Mouse (Mus musculus): Measurements from ENCODE around the gene Erich6b. TPM values are rescaled to one million over a fixed set of nuclear protein-coding genes. Genes with fewer than 3 reads are reported as not detected.
A peak's percentile ranks its signal among the peaks of the same experiment; 100 is the strongest.

Gene Erich6b
- polyA plus RNA-seq (2015; fragmentation: Nextera tagmentation; extraction: Ambion mirVana): 0.32 and 0.58 TPM in 2 replicates

DNA sequence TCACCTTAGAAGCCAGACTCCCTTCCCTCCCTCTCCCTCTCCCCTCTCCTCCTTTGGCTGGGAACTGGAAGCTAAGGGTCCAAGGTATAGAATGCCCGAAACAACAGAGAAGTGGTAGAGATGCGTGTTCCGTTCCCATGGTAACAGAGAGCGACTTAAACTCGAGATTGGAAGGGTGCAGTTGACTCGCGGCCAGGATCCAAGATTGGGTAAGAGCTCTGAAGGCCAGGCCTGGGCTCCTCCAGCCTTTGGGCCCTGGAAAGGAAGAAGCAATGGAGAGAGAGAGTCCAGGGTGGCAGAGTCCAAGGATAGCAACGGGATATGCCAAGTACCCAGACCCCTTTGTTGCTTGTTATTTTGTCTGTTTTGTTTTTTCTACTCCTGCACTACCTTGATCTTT, at the start of gene Erich6b:
Gene Erich6b, plus strand, starts transcription at position 180 of the 400 bp plus-strand sequence.
- H3K4me1 ChIP-seq (replicated peaks; ENCODE audit: insufficient read depth, low read length): no peaks in the 10 kb centered on the region
- no peaks in the 10 kb centered on the region for H3K36me3 ChIP-seq (ENCODE audit: insufficient read depth, low read length)
- H3K27ac ChIP-seq: no peak within 1 kb of the TSS
- no peak within 1 kb of the TSS for H3K4me3 ChIP-seq (replicated peaks; ENCODE audit: low read depth, low read length)
- no peaks in the 10 kb centered on the region for H3K9me3 ChIP-seq (replicated peaks; ENCODE audit: low read length)
- no peaks in the 10 kb centered on the region for H3K27me3 ChIP-seq (ENCODE audit: insufficient read depth, low read length)
- WGBS: 80% methylated on average over 8 of the region's 8 CpGs
- TF ChIP-seq CTCF (IDR thresholded peaks at IDR 0.05; ENCODE audit: low read depth): no peak
- no peak within 1 kb of the TSS for H3K4me2 ChIP-seq (ENCODE audit: low read length)
- DNase-seq (ENCODE audit: low spot score): no peak
- H3K9ac ChIP-seq (ENCODE audit: low read depth, low read length): no peak within 1 kb of the TSS
- no peak for ATAC-seq (replicated peaks; ENCODE audit: low FRiP score, low read depth)

DNA sequence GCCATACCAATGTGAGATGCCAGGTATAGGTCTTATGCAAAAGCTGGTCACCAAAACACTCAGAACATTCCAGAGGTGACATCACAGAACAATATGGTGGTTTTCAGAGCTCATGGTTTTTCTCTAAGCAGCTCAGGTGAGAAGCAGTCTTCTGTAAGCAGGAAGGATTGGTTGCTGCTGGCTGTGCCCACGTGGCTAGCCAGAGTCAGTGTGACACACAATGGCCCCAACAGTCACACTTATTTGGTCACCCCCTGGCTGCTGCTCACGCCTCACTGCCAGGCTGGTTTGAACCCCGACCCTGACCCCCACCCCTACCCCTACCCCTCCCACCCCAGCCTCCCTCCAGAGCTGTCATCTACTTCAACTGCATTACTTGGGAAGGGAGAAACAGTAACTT, 49.1 kb upstream of the Erich6b start, which contains the start of gene Spert:
Gene Spert, minus strand, starts transcription at position 139 of the 400 bp plus-strand sequence.
- no peak within 1 kb of the TSS for H3K27ac ChIP-seq
- H3K4me1 ChIP-seq (replicated peaks; ENCODE audit: insufficient read depth, low read length): no peaks in the 10 kb centered on the region
- H3K36me3 ChIP-seq (ENCODE audit: insufficient read depth, low read length): no peaks in the 10 kb centered on the region
- TF ChIP-seq CTCF (IDR thresholded peaks at IDR 0.05; ENCODE audit: low read depth): no peak
- ATAC-seq (replicated peaks; ENCODE audit: low FRiP score, low read depth): no peak
- H3K4me3 ChIP-seq (replicated peaks; ENCODE audit: low read depth, low read length): no peak within 1 kb of the TSS
- WGBS: 53% methylated on average over 3 of the region's 3 CpGs
- no peaks in the 10 kb centered on the region for H3K27me3 ChIP-seq (ENCODE audit: insufficient read depth, low read length)
- no peak within 1 kb of the TSS for H3K4me2 ChIP-seq (ENCODE audit: low read length)
- DNase-seq (ENCODE audit: low spot score): no peak
- no peak within 1 kb of the TSS for H3K9ac ChIP-seq (ENCODE audit: low read depth, low read length)
- H3K9me3 ChIP-seq (replicated peaks; ENCODE audit: low read length): no peaks in the 10 kb centered on the region

DNA sequence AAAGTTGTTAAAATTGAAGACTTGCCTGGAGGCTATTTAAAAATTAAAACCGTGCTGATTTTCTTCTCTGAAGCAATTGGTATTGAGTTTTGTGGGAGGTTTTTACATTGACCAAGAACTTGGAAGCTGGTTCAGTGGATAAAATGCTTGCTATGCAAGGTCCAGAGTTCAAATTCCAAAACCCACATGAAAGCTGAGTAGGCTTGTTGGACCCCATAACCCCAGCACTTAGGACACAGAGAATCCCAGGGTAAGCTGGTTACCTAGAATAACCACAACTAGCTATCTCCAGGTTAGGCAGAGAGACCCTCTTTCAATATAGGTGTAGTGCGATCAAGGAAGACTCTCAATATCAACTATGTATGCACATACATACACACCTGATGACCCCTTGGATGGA, 32.9 kb upstream of the Erich6b start:
- Histone ChIP-seq H3K4me3 (replicated peaks; ENCODE audit: low read depth, low read length) (no peak overlapping the region), H3K27ac (no peak overlapping the region), H3K27me3 (ENCODE audit: insufficient read depth, low read length) (no peaks in the 10 kb centered on the region), H3K9ac (ENCODE audit: low read depth, low read length) (no peak overlapping the region), H3K4me2 (ENCODE audit: low read length) (no peak overlapping the region), H3K9me3 (replicated peaks; ENCODE audit: low read length) (no peaks in the 10 kb centered on the region), H3K4me1 (replicated peaks; ENCODE audit: insufficient read depth, low read length) (no peaks in the 10 kb centered on the region), H3K36me3 (ENCODE audit: insufficient read depth, low read length) (no peaks in the 10 kb centered on the region)
- ATAC-seq (replicated peaks; ENCODE audit: low FRiP score, low read depth) (no peak), DNase-seq (ENCODE audit: low spot score) (no peak)
- WGBS: 86% methylated on average over 2 of the region's 2 CpGs
- TF ChIP-seq CTCF (IDR thresholded peaks at IDR 0.05; ENCODE audit: low read depth): no peak

DNA sequence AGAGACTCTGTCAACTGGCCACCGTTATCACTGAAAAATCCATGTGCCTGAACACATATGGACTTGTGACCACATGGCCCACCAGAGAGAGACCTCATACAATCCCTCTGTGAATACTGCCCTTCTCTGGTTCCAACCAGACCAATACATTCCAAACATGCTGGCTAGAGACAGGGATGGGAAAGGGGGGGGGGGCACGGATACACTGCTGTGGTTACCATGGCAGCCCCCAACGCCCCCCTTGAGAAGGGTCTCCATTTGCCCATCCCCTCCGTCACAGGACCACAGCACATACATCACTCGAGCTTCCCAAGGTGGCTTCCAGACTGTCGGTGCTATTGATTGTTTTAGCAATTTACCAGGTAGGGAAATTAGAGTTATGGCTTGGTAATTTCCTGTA, 25.7 kb upstream of the Erich6b start:
- TF ChIP-seq CTCF (IDR thresholded peaks at IDR 0.05; ENCODE audit: low read depth): no peak
- Histone ChIP-seq H3K27me3 (ENCODE audit: insufficient read depth, low read length) (no peaks in the 10 kb centered on the region), H3K4me2 (ENCODE audit: low read length) (no peak overlapping the region), H3K9me3 (replicated peaks; ENCODE audit: low read length) (no peaks in the 10 kb centered on the region), H3K27ac (no peak overlapping the region), H3K36me3 (ENCODE audit: insufficient read depth, low read length) (no peaks in the 10 kb centered on the region), H3K9ac (ENCODE audit: low read depth, low read length) (no peak overlapping the region), H3K4me1 (replicated peaks; ENCODE audit: insufficient read depth, low read length) (no peaks in the 10 kb centered on the region), H3K4me3 (replicated peaks; ENCODE audit: low read depth, low read length) (no peak overlapping the region)
- WGBS: 76% methylated on average over 6 of the region's 6 CpGs
- no peak for DNase-seq (ENCODE audit: low spot score)
- no peak for ATAC-seq (replicated peaks; ENCODE audit: low FRiP score, low read depth)

DNA sequence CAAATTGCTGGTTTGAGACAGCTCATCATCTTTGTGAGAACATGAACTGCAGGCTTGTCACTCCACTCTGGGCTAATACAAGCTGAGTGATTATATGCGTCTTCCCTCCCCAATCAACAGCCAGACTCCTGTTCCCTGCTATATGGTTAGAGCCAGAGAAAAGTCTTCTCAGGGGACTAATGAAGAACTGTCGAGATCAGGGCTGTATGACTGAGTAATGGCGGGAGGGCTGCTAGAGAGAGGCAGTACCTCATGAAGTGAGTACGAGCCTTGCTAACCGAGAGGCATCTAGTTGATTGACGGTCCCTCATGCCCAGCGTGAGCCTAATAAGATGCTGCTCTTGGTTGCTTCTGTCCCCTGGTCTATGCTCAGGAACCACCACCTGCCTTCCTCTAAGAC, 19.1 kb upstream of the Erich6b start:
- Histone ChIP-seq H3K4me3 (replicated peaks; ENCODE audit: low read depth, low read length) (no peak overlapping the region), H3K9ac (ENCODE audit: low read depth, low read length) (no peak overlapping the region), H3K9me3 (replicated peaks; ENCODE audit: low read length) (no peaks in the 10 kb centered on the region), H3K36me3 (ENCODE audit: insufficient read depth, low read length) (no peaks in the 10 kb centered on the region), H3K4me1 (replicated peaks; ENCODE audit: insufficient read depth, low read length) (no peaks in the 10 kb centered on the region), H3K27me3 (ENCODE audit: insufficient read depth, low read length) (no peaks in the 10 kb centered on the region), H3K4me2 (ENCODE audit: low read length) (no peak overlapping the region), H3K27ac (no peak overlapping the region)
- no peak for TF ChIP-seq CTCF (IDR thresholded peaks at IDR 0.05; ENCODE audit: low read depth)
- DNase-seq (ENCODE audit: low spot score): no peak
- ATAC-seq (replicated peaks; ENCODE audit: low FRiP score, low read depth): no peak
- 68% methylated on average over 7 of the region's 7 CpGs for WGBS

DNA sequence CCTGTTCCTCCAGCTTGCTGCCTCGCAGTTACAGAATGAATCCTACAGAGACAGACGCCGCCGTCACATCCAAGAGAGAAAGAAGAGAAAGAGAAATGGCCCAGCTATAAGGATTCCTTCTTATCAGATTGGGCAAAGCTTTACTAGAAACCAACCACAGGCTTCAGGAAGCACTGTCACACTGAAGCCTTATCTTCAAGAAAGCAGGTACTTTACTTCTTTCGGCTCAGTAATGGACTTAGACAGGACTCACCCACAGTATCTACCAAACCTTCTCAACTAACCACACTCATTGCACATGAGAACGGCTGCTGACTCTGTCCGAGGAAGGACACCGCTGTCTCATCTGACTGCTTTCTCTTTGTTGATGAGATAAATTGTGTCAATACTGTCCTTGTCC, 13.2 kb upstream of the Erich6b start:
- no peaks in the 10 kb centered on the region for H3K36me3 ChIP-seq (ENCODE audit: insufficient read depth, low read length)
- H3K4me1 ChIP-seq (replicated peaks; ENCODE audit: insufficient read depth, low read length): no peaks in the 10 kb centered on the region
- no peak overlapping the region for H3K9ac ChIP-seq (ENCODE audit: low read depth, low read length)
- H3K27me3 ChIP-seq (ENCODE audit: insufficient read depth, low read length): no peaks in the 10 kb centered on the region
- no peak overlapping the region for H3K27ac ChIP-seq
- no peak overlapping the region for H3K4me3 ChIP-seq (replicated peaks; ENCODE audit: low read depth, low read length)
- no peak for ATAC-seq (replicated peaks; ENCODE audit: low FRiP score, low read depth)
- 93% methylated on average over 8 of the region's 8 CpGs for WGBS
- DNase-seq (ENCODE audit: low spot score): no peak
- H3K4me2 ChIP-seq (ENCODE audit: low read length): no peak overlapping the region
- no peaks in the 10 kb centered on the region for H3K9me3 ChIP-seq (replicated peaks; ENCODE audit: low read length)
- TF ChIP-seq CTCF (IDR thresholded peaks at IDR 0.05; ENCODE audit: low read depth): no peak

DNA sequence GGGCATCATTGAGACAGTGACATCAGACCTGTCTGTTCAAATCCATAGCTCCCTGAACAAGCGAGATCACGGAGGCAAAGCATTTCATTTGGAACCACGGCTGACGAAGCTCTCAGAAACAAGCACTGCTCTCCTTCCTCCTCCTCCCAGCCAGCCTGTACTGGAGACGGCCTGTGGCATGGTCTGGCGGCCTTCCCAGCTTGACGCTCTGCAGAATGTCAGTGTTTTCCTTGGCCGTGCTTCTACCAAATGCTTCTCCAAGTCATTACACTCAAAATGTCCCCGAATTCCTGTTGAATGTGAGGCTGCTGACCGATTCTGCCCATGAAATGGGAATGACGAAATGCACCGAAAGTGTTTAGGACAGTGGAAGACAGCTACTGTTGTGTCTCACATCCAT, 6.7 kb upstream of the Erich6b start:
- no peak overlapping the region for H3K9ac ChIP-seq (ENCODE audit: low read depth, low read length)
- TF ChIP-seq CTCF (IDR thresholded peaks at IDR 0.05; ENCODE audit: low read depth): no peak
- no peak overlapping the region for H3K4me3 ChIP-seq (replicated peaks; ENCODE audit: low read depth, low read length)
- H3K27me3 ChIP-seq (ENCODE audit: insufficient read depth, low read length): no peaks in the 10 kb centered on the region
- 42% methylated on average over 12 of the region's 12 CpGs for WGBS
- H3K27ac ChIP-seq: no peak overlapping the region
- 0 out of 2 replicates have a peak, but pooled peaks cover 3% of the 10 kb centered on the region for H3K4me1 ChIP-seq (replicated peaks; ENCODE audit: insufficient read depth, low read length)
- H3K36me3 ChIP-seq (ENCODE audit: insufficient read depth, low read length): no peaks in the 10 kb centered on the region
- ATAC-seq (replicated peaks; ENCODE audit: low FRiP score, low read depth): no peak
- no peak overlapping the region for H3K4me2 ChIP-seq (ENCODE audit: low read length)
- DNase-seq (ENCODE audit: low spot score): peak; percentile 66
- no peaks in the 10 kb centered on the region for H3K9me3 ChIP-seq (replicated peaks; ENCODE audit: low read length)
